Mouse (Mus musculus) kidney, postnatal 0 days (tissue): ENCODE measurements at regions not wholly inside any gene's neighbourhood (a gene's known extent, or its start where the extent isn't known, plus 50 kb on each side); places are given as distances from the start of the nearest gene placed in this dataset.
"Not testable (repeated sequence)": the region's sequence is repeated elsewhere in the genome, so short reads cannot be mapped to it uniquely, and the experiment has no call there.

Experiments used
- ATAC-seq: fragments of 200-750 bp; cut with Nextera tagmentation; replicated peaks from 2 replicates; pipeline ENCODE4 v1.8.0; 2017; ENCODE audit warnings: low read depth, moderate number of reproducible peaks, moderate TSS enrichment, moderate library complexity; ENCODE audit not compliant: low FRiP score
- DNase-seq: peaks from one replicate; pipeline ENCODE4 v3.0.0-alpha.2; 2016; ENCODE audit warnings: low spot score
- H3K27ac ChIP-seq: fragments of 300-500 bp; sonication (generic); 2 replicates; pipeline ENCODE4 v1.5.1; 2014; ENCODE audit warnings: mild to moderate bottlenecking
- H3K27me3 ChIP-seq: fragments of 300-500 bp; sonication (generic); 2 replicates; pipeline ENCODE4 v1.6.1; 2014; ENCODE audit warnings: low read length, mixed read lengths; ENCODE audit not compliant: insufficient read depth
- H3K36me3 ChIP-seq: fragments of 300-500 bp; sonication (generic); 2 replicates; pipeline ENCODE4 v1.6.1; 2014; ENCODE audit warnings: low read length, mixed read lengths; ENCODE audit not compliant: insufficient read depth
- H3K4me1 ChIP-seq: fragments of 300-500 bp; sonication (generic); replicated peaks from 2 replicates; pipeline ENCODE4 v1.6.1; 2014; ENCODE audit warnings: antibody characterized with exemption, low read length, mixed read lengths; ENCODE audit not compliant: insufficient read depth
- H3K4me2 ChIP-seq: fragments of 300-500 bp; sonication (generic); 2 replicates; pipeline ENCODE4 v1.6.1; 2014; ENCODE audit warnings: mild to moderate bottlenecking, low read length, moderate library complexity, mixed read lengths
- H3K4me3 ChIP-seq: fragments of 300-500 bp; sonication (generic); replicated peaks from 2 replicates; pipeline ENCODE4 v1.5.1; 2014; ENCODE audit warnings: low read depth, low read length
- H3K9ac ChIP-seq: fragments of 300-500 bp; sonication (generic); 2 replicates; pipeline ENCODE4 v1.6.1; 2014; ENCODE audit warnings: low read depth, low read length
- H3K9me3 ChIP-seq: fragments of 300-500 bp; sonication (generic); replicated peaks from 2 replicates; pipeline ENCODE4 v1.6.1; 2016; ENCODE audit warnings: low read length, inconsistent platforms, mixed read lengths
- CTCF ChIP-seq: IDR thresholded peaks from 2 replicates; pipeline ENCODE4 v1.5.1; 2016; ENCODE audit warnings: antibody characterized with exemption, low read depth, mild to moderate bottlenecking, moderate library complexity
- WGBS: fragments of 180-500 bp; shearing (Covaris S2); extraction: QIAGEN DNeasy Blood & Tissue Kit; methylation state at CpG from one replicate; pipeline ENCODE4 v1.1.7; 2014; 5-methylcytosine and 5-hydroxymethylcytosine counted together

- peak; percentile 93 for ATAC-seq
- peak overlapping the region; percentile 16 for H3K4me2 ChIP-seq
- 12% methylated on average over 13 of the region's 13 CpGs for WGBS
- H3K4me3 ChIP-seq, result no peak overlapping the region
- no peak for TF ChIP-seq CTCF
- no peak overlapping the region for H3K9ac ChIP-seq
- H3K27ac ChIP-seq, result peak overlapping the region; percentile 15
- H3K4me1 ChIP-seq, result no peaks in the 10 kb centered on the region
- peak; percentile 96 for DNase-seq
- H3K27me3 ChIP-seq, result no peaks in the 10 kb centered on the region
- H3K36me3 ChIP-seq, result no peaks in the 10 kb centered on the region
- no peaks in the 10 kb centered on the region for H3K9me3 ChIP-seq
These were observed 167.0 kb downstream of the Iqub start for GRCm38 (mm10) chr6:24347745-24348480.

- Histone ChIP-seq H3K9ac (no peak overlapping the region), H3K27ac (no peak overlapping the region), H3K4me2 (no peak overlapping the region), H3K9me3 (no peaks in the 10 kb centered on the region), H3K27me3 (no peaks in the 10 kb centered on the region), H3K4me1 (no peaks in the 10 kb centered on the region), H3K4me3 (no peak overlapping the region), H3K36me3 (no peaks in the 10 kb centered on the region)
- TF ChIP-seq CTCF, result no peak
- DNase-seq (no peak), ATAC-seq (no peak)
These were observed 172.4 kb downstream of the Iqub start for GRCm38 (mm10) chr6:24342471-24342870.

DNA sequence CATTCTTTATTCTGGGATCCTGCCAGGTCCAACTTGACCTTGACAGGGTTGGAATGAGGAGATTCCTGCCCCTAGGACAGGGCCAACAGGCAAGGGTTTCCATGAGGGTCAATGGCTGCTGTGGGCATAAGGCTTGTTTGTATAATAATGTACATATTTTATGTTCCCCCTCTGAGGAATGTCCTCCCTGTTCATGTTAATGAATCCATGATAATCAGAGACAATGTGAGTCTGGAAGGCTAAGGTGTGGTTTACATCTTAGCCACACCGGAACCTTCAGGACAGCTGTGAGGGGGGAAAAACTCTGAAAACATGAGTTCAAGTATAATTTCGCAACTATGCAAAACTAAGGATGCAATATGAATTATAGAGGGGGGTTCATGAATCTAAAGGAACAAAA lies 172.8 kb downstream of the Iqub start:
- H3K27me3 ChIP-seq, result no peaks in the 10 kb centered on the region
- no peaks in the 10 kb centered on the region for H3K9me3 ChIP-seq
- H3K36me3 ChIP-seq, result no peaks in the 10 kb centered on the region
- no peaks in the 10 kb centered on the region for H3K4me1 ChIP-seq
- H3K9ac ChIP-seq, result no peak overlapping the region
- no peak for DNase-seq
- no peak for ATAC-seq
- 90% methylated on average over 2 of the region's 2 CpGs for WGBS
- H3K27ac ChIP-seq, result no peak overlapping the region
- H3K4me3 ChIP-seq, result no peak overlapping the region
- no peak overlapping the region for H3K4me2 ChIP-seq
- no peak for TF ChIP-seq CTCF

GRCm38 (mm10) chr6:24340107-24340506 lies 172.2 kb upstream of the Slc13a1 start:
- H3K27ac ChIP-seq, ATAC-seq, H3K27me3 ChIP-seq, H3K4me1 ChIP-seq, H3K36me3 ChIP-seq, H3K4me3 ChIP-seq, H3K4me2 ChIP-seq, H3K9ac ChIP-seq, DNase-seq, H3K9me3 ChIP-seq: not testable (repeated sequence)
- 64% methylated on average over 4 of the region's 4 CpGs for WGBS

- Histone ChIP-seq H3K27ac (no peak overlapping the region), H3K4me2 (no peak overlapping the region), H3K36me3 (no peaks in the 10 kb centered on the region), H3K4me1 (no peaks in the 10 kb centered on the region), H3K4me3 (no peak overlapping the region), H3K9me3 (no peaks in the 10 kb centered on the region), H3K9ac (no peak overlapping the region), H3K27me3 (no peaks in the 10 kb centered on the region)
- no peak for ATAC-seq
- DNase-seq, result no peak
- TF ChIP-seq CTCF, result no peak
These were observed 157.3 kb upstream of the Slc13a1 start for GRCm38 (mm10) chr6:24325215-24325614.

- 71% methylated on average over 3 of the region's 3 CpGs for WGBS
These were observed 156.8 kb upstream of the Slc13a1 start for GRCm38 (mm10) chr6:24324718-24325117.

DNA sequence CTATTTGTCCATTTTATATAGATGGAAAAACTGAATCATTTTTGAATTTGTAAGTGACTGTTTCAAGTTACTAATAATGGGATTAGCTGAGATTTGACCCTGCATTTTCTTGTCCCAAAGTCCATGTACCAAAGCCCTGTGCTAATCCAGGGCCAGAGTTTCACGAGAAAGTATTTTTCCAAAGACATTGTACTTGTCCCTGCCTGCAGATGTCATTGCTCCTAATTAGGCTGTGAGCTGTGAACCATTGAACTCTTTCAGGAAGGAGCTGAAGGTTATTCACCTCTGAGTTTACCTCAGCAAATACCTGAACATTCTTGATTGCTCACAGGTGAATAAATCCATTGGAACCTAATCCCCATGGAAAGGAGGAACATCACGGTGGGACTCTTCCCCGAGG lies 154.5 kb upstream of the Slc13a1 start:
- no peak overlapping the region for H3K9ac ChIP-seq
- no peaks in the 10 kb centered on the region for H3K4me1 ChIP-seq
- H3K36me3 ChIP-seq, result no peaks in the 10 kb centered on the region
- H3K9me3 ChIP-seq, result no peaks in the 10 kb centered on the region
- H3K27me3 ChIP-seq, result no peaks in the 10 kb centered on the region
- H3K4me3 ChIP-seq, result no peak overlapping the region
- DNase-seq (no peak), ATAC-seq (no peak)
- WGBS, result 72% methylated on average over 3 of the region's 3 CpGs
- no peak for TF ChIP-seq CTCF
- no peak overlapping the region for H3K27ac ChIP-seq
- no peak overlapping the region for H3K4me2 ChIP-seq

More at GRCm38 (mm10) chr6:24324718-24325117, 156.8 kb upstream of the Slc13a1 start:
- Histone ChIP-seq H3K36me3 (no peaks in the 10 kb centered on the region), H3K9me3 (no peaks in the 10 kb centered on the region), H3K4me1 (no peaks in the 10 kb centered on the region), H3K27ac (no peak overlapping the region), H3K27me3 (no peaks in the 10 kb centered on the region), H3K4me3 (no peak overlapping the region), H3K4me2 (no peak overlapping the region), H3K9ac (no peak overlapping the region)
- ATAC-seq, result no peak
- no peak for DNase-seq
- TF ChIP-seq CTCF, result no peak
